Mouse (Mus musculus) heart, postnatal 0 days (tissue): ENCODE data around the gene Gm21974. TPM values are rescaled to one million over a fixed set of nuclear protein-coding genes. Genes with fewer than 3 reads are reported as not detected.

ENCODE experiments used
- ATAC-seq: fragments of 200-750 bp; cut with Nextera tagmentation; 2 replicates; pipeline ENCODE4 v1.8.0; 2017; ENCODE audit warnings: low read depth, moderate number of reproducible peaks, moderate library complexity; ENCODE audit not compliant: insufficient read depth
- DNase-seq: peaks from one replicate; pipeline ENCODE4 v3.0.0-alpha.2; 2016; ENCODE audit warnings: low spot score
- H3K27ac ChIP-seq: fragments of 300-500 bp; sonication (generic); 2 replicates; pipeline ENCODE4 v1.5.1; 2014; ENCODE audit warnings: low read depth, mild to moderate bottlenecking
- H3K27me3 ChIP-seq: fragments of 300-500 bp; sonication (generic); 2 replicates; pipeline ENCODE4 v1.6.1; 2014; ENCODE audit warnings: low read length, mixed read lengths; ENCODE audit not compliant: control insufficient read depth, insufficient read depth
- H3K36me3 ChIP-seq: fragments of 300-500 bp; sonication (generic); replicated peaks from 2 replicates; pipeline ENCODE4 v1.6.1; 2014; ENCODE audit warnings: low read length, mixed read lengths; ENCODE audit not compliant: control insufficient read depth, insufficient read depth
- H3K4me1 ChIP-seq: fragments of 300-500 bp; sonication (generic); 2 replicates; pipeline ENCODE4 v1.6.1; 2014; ENCODE audit warnings: antibody characterized with exemption; ENCODE audit not compliant: control insufficient read depth, insufficient read depth
- H3K4me2 ChIP-seq: fragments of 300-500 bp; sonication (generic); 2 replicates; pipeline ENCODE4 v1.6.1; 2014; ENCODE audit warnings: low read depth, mild to moderate bottlenecking, low read length, moderate library complexity
- H3K4me3 ChIP-seq: fragments of 300-500 bp; sonication (generic); 2 replicates; pipeline ENCODE4 v1.5.1; 2014; ENCODE audit warnings: low read depth, low read length
- H3K9ac ChIP-seq: fragments of 300-500 bp; sonication (generic); replicated peaks from 2 replicates; pipeline ENCODE4 v1.6.1; 2014; ENCODE audit warnings: low read depth, low read length, mixed read lengths
- H3K9me3 ChIP-seq: fragments of 300-500 bp; sonication (generic); replicated peaks from 2 replicates; pipeline ENCODE4 v1.6.1; 2016; ENCODE audit warnings: low read length; ENCODE audit not compliant: control insufficient read depth
- CTCF ChIP-seq: IDR thresholded peaks from 2 replicates; pipeline ENCODE4 v1.5.1; 2016; ENCODE audit warnings: antibody characterized with exemption, control low read depth, low read depth
- EP300 ChIP-seq: IDR thresholded peaks from 2 replicates; pipeline ENCODE4 v1.6.1; 2016; ENCODE audit warnings: antibody characterized with exemption, low read depth
- WGBS: fragments of 180-500 bp; shearing (Covaris S2); extraction: QIAGEN DNeasy Blood & Tissue Kit; methylation state at CpG from one replicate; pipeline ENCODE4 v1.1.7; 2014; 5-methylcytosine and 5-hydroxymethylcytosine counted together
- polyA plus RNA-seq: library from polyadenylated mRNA; unstranded; fragments of >200 nt; fragmentation: Nextera tagmentation; extraction: Ambion mirVana; gene quantifications from 2 replicates; pipeline ENCODE4 v1.2.1, GENCODE M21; 2015
- total RNA-seq: library from RNA; depleted of rRNA; stranded (reverse); fragments of >200 nt; gene quantifications from 2 replicates; pipeline ENCODE4 v1.2.3, GENCODE M21; 2014; ENCODE audit warnings: low replicate concordance

Gm21974 gene
- total and polyA plus RNA-seq, 2 experiments from 2014 or later: 1.1 TPM; not detected in 1

- no peak for DNase-seq
- TF ChIP-seq EP300 (no peak), CTCF (no peak)
- no peak overlapping the region for H3K27ac ChIP-seq
- WGBS: 89% methylated on average over 12 of the region's 12 CpGs
- H3K36me3 ChIP-seq: peaks cover 21% of the 10 kb centered on the region; the same call in 1 of the 2 replicates
- no peak overlapping the region for H3K9ac ChIP-seq
- no peak overlapping the region for H3K4me3 ChIP-seq
- H3K9me3 ChIP-seq: no peaks in the 10 kb centered on the region
- 0 out of 2 replicates have a peak, but pooled peaks cover 11% of the 10 kb centered on the region for H3K4me1 ChIP-seq
- no peak overlapping the region for H3K4me2 ChIP-seq
- no peak for ATAC-seq
- H3K27me3 ChIP-seq: no peaks in the 10 kb centered on the region
Measured at GRCm38 (mm10) chr7:127915293-127915692, 20.0 kb upstream of the Gm21974 start.

GRCm38 (mm10) chr7:127912938-127913337, 17.7 kb upstream of the Gm21974 start:
- WGBS: 8% methylated on average over 4 of the region's 4 CpGs
- Histone ChIP-seq H3K9me3 (no peaks in the 10 kb centered on the region), H3K4me1 (0 out of 2 replicates have a peak, but pooled peaks cover 11% of the 10 kb centered on the region), H3K4me2 (peak overlapping the region; percentile 87), H3K36me3 (peaks cover 37% of the 10 kb centered on the region), H3K9ac (peak overlapping the region; percentile 86; the same call in 1 of the 2 replicates), H3K27me3 (no peaks in the 10 kb centered on the region), H3K27ac (no peak overlapping the region), H3K4me3 (peak overlapping the region; percentile 96)
- no peak for DNase-seq
- TF ChIP-seq CTCF (no peak), EP300 (no peak)
- no peak for ATAC-seq

- Histone ChIP-seq H3K9me3 (no peaks in the 10 kb centered on the region), H3K4me1 (0 out of 2 replicates have a peak, but pooled peaks cover 11% of the 10 kb centered on the region), H3K4me3 (peak within 1 kb of the TSS; percentile 96), H3K9ac (peak within 1 kb of the TSS; percentile 86), H3K4me2 (peak within 1 kb of the TSS; percentile 87), H3K27me3 (no peaks in the 10 kb centered on the region), H3K36me3 (peaks cover 40% of the 10 kb centered on the region), H3K27ac (peak within 1 kb of the TSS; percentile 86)
- peak; percentile 95 for ATAC-seq
- TF ChIP-seq EP300 (peak; percentile 65; the same call in 1 of the 2 replicates), CTCF (no peak)
- peak; percentile 93 for DNase-seq
- under 1% methylated on average over 40 of the region's 40 CpGs for WGBS
Measured at GRCm38 (mm10) chr7:127912190-127912871, 17.1 kb upstream of the Gm21974 start, which contains the start of gene Kat8. Gene Kat8, plus strand, starts transcription at chr7:127912516.

- Histone ChIP-seq H3K4me2 (no peak overlapping the region), H3K9ac (no peak overlapping the region), H3K36me3 (peaks cover 44% of the 10 kb centered on the region), H3K27ac (no peak overlapping the region), H3K4me3 (no peak overlapping the region), H3K9me3 (no peaks in the 10 kb centered on the region), H3K27me3 (no peaks in the 10 kb centered on the region), H3K4me1 (peaks cover 18% of the 10 kb centered on the region; the same call in 1 of the 2 replicates)
- ATAC-seq (no peak), DNase-seq (no peak)
- WGBS: 88% methylated on average over 4 of the region's 4 CpGs
- TF ChIP-seq CTCF: no peak
- no peak for TF ChIP-seq EP300
Measured at GRCm38 (mm10) chr7:127908656-127909055, 13.4 kb upstream of the Gm21974 start.

GRCm38 (mm10) chr7:127907939-127908338, 12.7 kb upstream of the Gm21974 start:
- no peak for TF ChIP-seq CTCF
- no peak for TF ChIP-seq EP300
- Histone ChIP-seq H3K27ac (no peak overlapping the region), H3K9me3 (no peaks in the 10 kb centered on the region), H3K9ac (no peak overlapping the region), H3K4me2 (no peak overlapping the region), H3K27me3 (no peaks in the 10 kb centered on the region), H3K36me3 (peaks cover 44% of the 10 kb centered on the region), H3K4me1 (peaks cover 13% of the 10 kb centered on the region; the same call in 1 of the 2 replicates), H3K4me3 (no peak overlapping the region)
- WGBS: 94% methylated on average over 12 of the region's 12 CpGs
- no peak for ATAC-seq
- no peak for DNase-seq
